Mouse (Mus musculus): ENCODE results near the gene Fasn. TPM values are rescaled to one million over a fixed set of nuclear protein-coding genes. Genes with fewer than 3 reads are reported as not detected.
"Not testable (repeated sequence)": the region's sequence is repeated elsewhere in the genome, so short reads cannot be mapped to it uniquely, and the experiment has no call there.

Fasn gene
- total RNA-seq (2022): 10 to 100 TPM; 12.0 to 18.1 (median 14.9) TPM

DNA sequence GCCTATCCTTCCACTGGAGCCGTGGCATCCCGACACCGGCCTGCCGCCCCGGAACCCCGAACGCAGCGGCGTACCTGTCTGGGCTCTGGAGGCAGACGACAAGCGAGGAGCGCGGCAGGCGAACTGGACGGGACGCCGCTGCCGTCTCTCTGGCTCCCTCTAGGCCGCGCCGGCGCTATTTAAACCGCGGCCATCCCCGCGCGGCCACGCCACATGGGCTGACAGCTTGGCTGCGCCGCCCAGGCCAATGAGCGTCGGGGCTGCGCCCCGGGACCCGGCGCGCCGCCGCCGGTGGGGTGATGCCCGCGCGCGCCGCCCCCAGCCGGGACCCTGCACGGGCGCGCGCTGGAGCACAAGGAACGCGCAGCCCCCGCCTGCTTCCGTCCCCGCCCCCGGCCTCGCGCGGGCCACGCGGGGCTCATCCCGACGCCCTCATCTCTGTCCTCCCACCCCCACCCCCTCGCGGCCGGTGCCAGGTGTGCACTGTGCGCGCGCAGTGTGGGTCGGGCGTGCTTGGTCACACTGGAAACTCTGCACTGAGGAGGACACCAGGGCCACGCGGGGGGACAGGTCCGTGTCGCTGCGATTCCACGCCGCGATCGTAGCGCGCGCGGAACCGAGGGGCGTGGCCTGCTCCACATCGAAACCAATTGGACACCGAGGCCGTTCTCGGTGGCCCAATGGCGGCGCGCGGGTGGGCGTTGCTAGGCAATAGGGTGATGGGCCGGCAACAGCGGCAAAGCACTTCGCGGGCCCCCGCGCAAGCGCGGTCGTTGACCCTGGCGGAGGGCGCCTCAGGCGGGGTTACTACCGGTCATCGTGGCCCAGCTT, at the start of gene Fasn:
Gene Fasn, minus strand, starts transcription at position 592 of the 831 bp plus-strand sequence.
- DNase-seq (ENCODE audit: low spot score): peak; percentile 92

- no peak for DNase-seq (ENCODE audit: low spot score)
These were observed 48.9 kb upstream of the Fasn start for GRCm38 (mm10) chr11:120873206-120873605.

DNA sequence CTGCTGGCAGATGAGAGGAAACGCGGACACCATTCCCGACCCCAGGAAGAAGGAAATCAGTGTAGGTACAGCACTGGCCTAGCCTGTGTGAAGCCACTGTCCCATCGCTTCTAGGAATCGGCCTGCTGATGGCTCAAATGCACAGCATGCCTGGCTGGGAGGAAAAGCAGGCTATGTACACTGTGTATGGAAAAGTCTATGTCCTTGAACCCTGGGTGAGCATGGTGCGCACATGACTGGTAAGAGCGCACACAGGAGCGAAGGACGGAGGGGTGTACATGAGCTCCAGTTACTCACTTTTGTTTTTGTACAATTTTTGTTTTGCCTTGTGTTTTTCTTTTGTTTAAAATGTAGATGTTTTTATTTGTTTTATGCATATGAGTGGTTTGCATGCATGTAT, 47.2 kb upstream of the Fasn start:
- no peak for DNase-seq (ENCODE audit: low spot score)

DNA sequence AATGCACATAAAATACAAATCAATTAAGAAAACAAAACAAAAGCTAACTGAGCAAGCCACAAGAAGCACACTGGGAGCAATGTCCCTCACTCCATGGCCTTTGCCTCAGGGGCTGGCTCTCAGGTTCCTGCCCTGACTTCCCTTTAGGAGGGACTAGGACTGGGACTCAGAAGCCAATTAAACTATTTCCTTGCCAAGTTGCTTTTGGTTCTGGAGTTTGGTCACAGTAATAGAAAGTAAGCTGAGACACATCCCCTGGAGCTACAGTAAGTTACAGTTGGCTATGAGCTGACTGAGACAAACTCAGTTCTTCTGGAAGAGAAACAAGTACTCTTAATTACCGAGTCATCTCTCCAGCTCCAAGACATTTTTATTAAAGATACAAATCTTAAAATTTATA, 41.5 kb upstream of the Fasn start:
- DNase-seq (ENCODE audit: low spot score): no peak

DNA sequence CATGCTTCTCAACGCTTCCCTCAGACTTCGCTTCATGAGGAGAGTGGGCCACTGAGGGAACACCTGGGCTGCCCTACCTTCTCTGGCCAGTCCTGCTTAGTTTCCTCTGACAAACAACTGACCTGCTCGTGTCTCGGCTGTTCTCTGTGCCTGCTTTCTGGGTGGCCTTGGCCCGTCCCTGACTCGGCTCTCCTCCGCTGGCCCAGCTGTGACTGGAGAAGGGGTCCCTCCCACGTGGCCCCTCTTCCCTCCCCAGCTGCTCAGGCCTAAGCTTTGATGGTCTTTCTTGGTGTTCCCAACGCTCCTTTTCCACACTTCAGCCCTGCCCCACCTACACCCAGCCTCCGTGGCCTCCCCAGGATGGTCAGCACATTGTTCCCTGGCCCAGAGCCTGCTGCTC, 38.5 kb upstream of the Fasn start:
- DNase-seq (ENCODE audit: low spot score): no peak

- DNase-seq (ENCODE audit: low spot score): not testable (repeated sequence)
These were observed 31.6 kb upstream of the Fasn start for GRCm38 (mm10) chr11:120855938-120856337.

- DNase-seq (ENCODE audit: low spot score): no peak
These were observed 29.4 kb upstream of the Fasn start for GRCm38 (mm10) chr11:120853788-120854187.

DNA sequence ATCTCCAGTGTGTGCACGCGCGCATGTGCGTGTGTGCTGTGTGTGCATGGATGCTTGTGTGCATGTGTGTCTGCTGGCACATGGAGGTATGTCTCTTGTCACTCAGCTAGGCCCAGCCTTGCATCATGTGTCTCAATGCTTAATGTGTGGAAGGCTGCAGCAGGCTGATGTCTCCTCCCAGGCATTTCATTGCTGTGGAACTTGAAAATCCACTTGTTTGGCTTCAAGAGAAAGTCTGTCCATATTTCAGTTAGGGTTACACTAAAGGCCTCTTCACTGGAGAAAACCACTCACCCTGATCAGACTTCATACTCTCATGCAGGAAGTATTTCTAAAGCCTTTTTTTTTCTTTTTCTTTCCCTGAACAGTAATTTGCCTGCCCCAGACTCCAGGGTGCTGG, 28.8 kb upstream of the Fasn start:
- DNase-seq (ENCODE audit: low spot score): no peak

DNA sequence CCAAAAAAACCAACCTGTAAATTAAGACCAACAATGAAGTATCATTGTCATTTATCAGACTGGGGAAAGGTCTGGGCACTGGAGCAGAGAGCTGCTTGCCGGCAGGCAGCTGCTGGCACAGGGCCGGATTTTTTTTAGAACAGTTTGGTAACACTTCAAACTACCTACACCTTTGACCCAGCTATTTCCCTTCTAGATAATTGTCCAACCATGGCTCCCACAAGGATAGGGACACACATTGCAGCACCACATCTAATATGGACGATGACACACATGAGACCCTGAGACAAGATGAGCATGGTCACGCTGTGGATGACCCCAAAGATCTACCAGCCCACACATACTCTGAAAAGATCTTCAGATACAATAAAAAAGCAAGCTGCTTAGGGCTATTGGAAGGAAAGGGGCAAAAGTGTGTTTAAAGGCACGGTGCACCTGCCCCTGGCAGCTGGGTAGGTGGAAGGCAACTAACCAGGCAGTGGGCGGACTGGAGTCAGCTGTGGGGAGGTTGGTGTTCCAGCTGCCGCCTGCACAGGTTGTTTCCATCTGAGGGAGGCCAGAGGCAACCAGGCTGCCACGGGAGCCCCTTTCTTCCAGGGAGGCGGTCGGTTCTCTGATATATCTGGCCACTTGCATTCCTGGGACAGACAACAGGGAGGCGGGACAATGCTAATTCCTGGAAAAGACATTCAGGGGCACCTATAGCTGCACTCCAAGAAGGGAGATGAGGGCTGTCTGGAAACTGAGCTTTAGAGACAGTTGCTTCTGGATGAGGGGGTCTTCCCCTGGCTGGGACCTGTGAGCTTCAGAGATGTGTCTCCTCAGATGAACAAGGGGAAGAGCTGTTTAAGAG, 28.0 kb upstream of the Fasn start:
- no peak for DNase-seq (ENCODE audit: low spot score)

GRCm38 (mm10) chr11:120851582-120851981, 27.2 kb upstream of the Fasn start:
- DNase-seq (ENCODE audit: low spot score): no peak

GRCm38 (mm10) chr11:120851132-120851531, 26.8 kb upstream of the Fasn start:
- no peak for DNase-seq (ENCODE audit: low spot score)

DNA sequence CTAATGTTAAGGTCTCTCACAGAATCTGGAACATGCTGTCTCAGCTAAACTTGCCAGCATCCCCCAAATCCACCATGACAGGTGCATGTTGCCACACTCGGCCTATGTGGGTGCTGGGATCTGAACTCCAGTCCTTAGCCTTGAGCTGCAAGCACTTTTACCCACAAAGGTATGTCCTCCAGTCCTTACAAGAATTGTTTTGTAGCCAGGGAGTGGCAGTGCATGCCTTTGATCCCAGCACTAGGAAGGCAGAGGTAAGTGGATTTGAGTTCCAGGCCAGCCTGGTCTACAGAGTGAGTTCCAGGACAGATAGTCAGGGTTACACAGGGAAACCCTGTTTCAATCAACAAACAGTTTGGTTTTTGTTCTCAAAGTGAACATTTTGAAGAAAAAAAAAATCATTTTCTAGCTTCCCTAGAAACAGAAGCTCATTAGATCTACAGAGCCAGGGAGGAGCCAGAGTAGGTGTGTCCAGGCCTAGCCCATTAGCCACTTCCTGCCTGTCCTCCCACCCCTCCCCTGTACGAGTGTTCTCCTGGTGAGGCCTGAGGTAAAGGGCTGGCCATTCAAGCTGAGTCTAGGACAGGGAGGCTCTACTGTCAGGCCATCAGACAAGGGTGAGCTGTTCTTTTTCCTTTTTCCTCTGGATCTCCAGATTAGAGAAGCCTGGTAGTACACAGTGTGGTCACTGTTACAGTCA, 26.1 kb upstream of the Fasn start:
- no peak for DNase-seq (ENCODE audit: low spot score)

DNA sequence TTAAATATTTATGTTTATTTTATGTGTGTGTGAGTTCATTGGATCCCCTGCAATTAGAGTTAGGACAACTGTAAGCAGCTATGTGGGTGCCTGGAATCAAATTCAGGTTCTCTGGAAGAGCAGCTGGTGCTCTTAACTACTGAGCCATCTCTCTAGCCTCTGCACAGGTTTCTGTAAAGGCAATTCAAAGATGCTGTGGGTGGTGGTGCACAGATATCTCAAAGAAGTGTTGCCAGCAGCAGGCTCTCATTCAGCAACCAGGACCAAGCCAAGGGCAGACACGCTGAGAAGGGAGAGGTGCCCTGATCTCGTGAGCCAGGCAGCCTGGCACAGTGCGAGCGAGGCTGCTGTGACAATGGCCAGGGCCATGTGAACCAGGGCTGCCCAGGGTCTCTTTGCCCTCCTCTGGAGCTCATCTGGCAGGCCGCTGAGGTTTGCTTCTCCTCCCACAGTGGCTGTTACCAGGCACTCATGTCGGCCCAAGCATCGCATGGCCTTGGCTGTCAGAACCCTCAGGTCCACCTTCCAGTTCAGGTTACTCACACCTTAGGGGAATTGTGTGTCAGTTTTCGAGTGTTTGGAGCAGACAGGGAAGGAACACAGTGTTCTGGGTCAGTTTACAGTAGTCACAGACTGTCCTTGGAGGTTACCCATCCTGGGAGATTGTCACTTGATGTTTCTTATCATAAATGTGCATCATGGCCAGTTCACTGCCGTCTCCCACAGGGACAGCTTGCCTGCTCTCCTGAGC, 22.6 kb upstream of the Fasn start:
- no peak for DNase-seq (ENCODE audit: low spot score)

DNA sequence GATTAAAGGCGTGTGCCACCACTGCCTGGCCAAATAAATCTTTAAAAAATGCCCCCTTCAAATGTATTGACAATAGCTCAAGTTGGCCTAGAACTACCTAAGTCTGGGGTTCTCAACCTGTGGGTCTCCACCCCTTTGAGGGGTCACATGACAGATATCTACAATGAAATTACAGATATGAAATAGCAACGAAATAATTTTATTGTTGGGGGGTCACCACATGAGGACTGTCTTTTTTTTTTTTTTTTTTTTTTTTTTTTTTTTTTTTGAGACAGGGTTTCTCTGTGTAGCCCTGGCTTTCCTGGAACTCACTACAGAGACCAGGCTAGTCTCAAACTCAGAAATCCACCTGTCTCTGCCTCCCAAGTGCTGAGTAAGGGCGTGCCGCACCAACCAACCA, 20.0 kb upstream of the Fasn start:
- no peak for DNase-seq (ENCODE audit: low spot score)

GRCm38 (mm10) chr11:120833555-120834280, 9.4 kb upstream of the Fasn start:
- DNase-seq (ENCODE audit: low spot score): no peak

DNA sequence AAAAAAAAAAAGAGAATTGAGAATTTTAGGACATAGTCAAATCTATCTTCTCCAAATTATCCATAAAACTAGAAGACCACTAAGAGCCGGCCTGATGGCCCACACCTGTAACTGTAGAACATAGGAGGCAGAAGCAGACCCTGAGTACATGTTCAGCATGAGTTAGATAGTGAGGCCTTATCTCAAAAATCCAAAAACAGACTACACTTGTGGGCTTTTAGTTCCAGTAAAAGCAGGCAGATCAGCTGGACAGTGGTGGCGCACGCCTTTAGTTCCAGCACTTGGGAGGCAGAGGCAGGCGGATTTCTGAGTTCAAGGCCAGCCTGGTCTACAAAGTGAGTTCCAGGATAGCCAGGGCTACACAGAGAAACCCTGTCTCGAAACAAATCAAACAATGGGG, 8.6 kb upstream of the Fasn start:
- not testable (repeated sequence) for DNase-seq (ENCODE audit: low spot score)

DNA sequence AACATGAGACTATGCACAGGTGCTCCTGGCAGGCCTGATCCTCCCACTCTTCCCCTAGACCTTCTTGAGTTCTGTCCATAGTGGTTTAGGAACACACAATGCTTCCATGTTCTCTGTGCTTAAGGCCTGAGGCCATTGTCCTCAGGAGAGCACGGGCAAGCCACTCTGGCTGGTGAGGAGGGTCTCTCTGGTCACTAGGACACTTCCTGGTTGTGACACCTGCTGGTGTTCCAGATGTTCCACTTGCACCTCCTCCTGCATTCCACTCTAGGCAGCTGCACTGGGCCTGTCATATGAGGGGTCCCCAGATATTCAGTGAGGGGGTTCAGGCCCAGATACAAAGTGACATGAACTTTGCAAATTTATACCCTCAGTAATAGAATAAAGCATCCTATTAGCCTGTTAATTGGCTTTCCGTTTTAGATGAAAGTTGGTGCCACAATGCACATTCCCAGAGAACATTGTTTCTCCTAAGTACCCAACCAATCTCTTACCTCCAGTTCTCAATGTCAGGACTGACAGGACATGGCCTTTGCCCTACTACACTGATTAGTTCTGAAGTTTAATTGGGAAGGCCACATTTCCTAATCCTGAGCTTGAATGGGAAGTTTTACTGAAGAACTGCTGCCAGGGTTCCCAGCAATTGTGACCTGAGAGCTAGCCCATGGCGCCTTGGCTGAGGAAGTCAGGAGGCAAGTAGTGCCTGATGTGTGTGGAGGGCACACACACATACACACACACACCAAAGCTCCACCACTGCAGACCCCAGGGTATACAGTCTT, 7.5 kb upstream of the Fasn start:
- DNase-seq (ENCODE audit: low spot score): no peak

GRCm38 (mm10) chr11:120830686-120831085, 6.3 kb upstream of the Fasn start:
- no peak for DNase-seq (ENCODE audit: low spot score)

GRCm38 (mm10) chr11:120829757-120830532, 5.6 kb upstream of the Fasn start:
- DNase-seq (ENCODE audit: low spot score): no peak

All from heart, adult 8-10 months (tissue).